Mouse (Mus musculus) E14TG2a.4 (cell line): ENCODE measurements around the gene Tceanc2.

Source experiments
- CTCF ChIP-seq: conservative IDR thresholded peaks from 2 replicates; pipeline ENCODE4 v1.5.1; 2014; ENCODE audit warnings: low read length
- NANOG ChIP-seq: IDR thresholded peaks from 2 replicates; pipeline ENCODE4 v1.6.1; 2014; ENCODE audit warnings: borderline replicate concordance, low read length, mixed read lengths

GRCm38 (mm10) chr4:107135663-107136062, 43.3 kb downstream of the Tceanc2 start:
- TF ChIP-seq CTCF, result no peak
- TF ChIP-seq NANOG, result no peak
